Mouse (Mus musculus) left cerebral cortex, adult 2 months (tissue): Measurements from ENCODE around the gene Safb. TPM values are rescaled to one million over a fixed set of nuclear protein-coding genes. Genes with fewer than 3 reads are reported as not detected.

Experiments
- DNase-seq, 2 experiments: peaks; one replicate each; pipeline ENCODE4 v3.0.0; 2021 to 2022; ENCODE audit warnings: low spot score in 2 of 2, mixed read lengths in 1 of 2; ENCODE audit errors: extremely low spot score in 1 of 2
- H3K27ac ChIP-seq: fragments of 200-600 bp; 2 replicates; pipeline ENCODE4 v1.8.1; 2022
- H3K4me3 ChIP-seq: fragments of 200-600 bp; 2 replicates; pipeline ENCODE4 v1.8.1; 2022
- CTCF ChIP-seq: fragments of 200-600 bp; IDR thresholded peaks from 2 replicates; pipeline ENCODE4 v1.8.1; 2022; ENCODE audit warnings: antibody characterized with exemption, mild to moderate bottlenecking, moderate library complexity
- intact Hi-C: fragments of 180-260 bp; cut with DNase I; formaldehyde crosslinking; loops from one replicate; pipeline ENCODE4 v1.15.1; 2025
- total RNA-seq, 2 experiments: library from RNA; stranded (reverse); gene quantifications; 2 replicates each; pipeline ENCODE4 v1.2.3; 2021

Gene Safb
- total RNA-seq, 2 experiments from 2014 or later: 160 to 168 TPM

- H3K4me3 ChIP-seq: no peak overlapping the region
- no peak overlapping the region for H3K27ac ChIP-seq
- intact Hi-C loops: no loop called here
- TF ChIP-seq CTCF: no peak
- no peak for DNase-seq
These were observed 17.7 kb upstream of the Safb start for GRCm38 (mm10) chr17:56566918-56567317.

- Histone ChIP-seq H3K27ac (no peak overlapping the region), H3K4me3 (no peak overlapping the region)
- no peak for TF ChIP-seq CTCF
- intact Hi-C loops: no loop called here
- DNase-seq: no peak
These were observed 17.3 kb upstream of the Safb start for GRCm38 (mm10) chr17:56567370-56567769.

- TF ChIP-seq CTCF: no peak
- DNase-seq: no peak
- Histone ChIP-seq H3K27ac (no peak overlapping the region), H3K4me3 (no peak overlapping the region)
- intact Hi-C loops: no loop called here
These were observed 14.3 kb upstream of the Safb start for GRCm38 (mm10) chr17:56570287-56570686.

GRCm38 (mm10) chr17:56572154-56572553 lies 12.5 kb upstream of the Safb start:
- Histone ChIP-seq H3K4me3 (no peak overlapping the region), H3K27ac (no peak overlapping the region)
- no peak for DNase-seq
- intact Hi-C loops: no loop called here
- no peak for TF ChIP-seq CTCF

GRCm38 (mm10) chr17:56572939-56573338 lies 11.7 kb upstream of the Safb start:
- TF ChIP-seq CTCF: no peak
- no peak overlapping the region for H3K4me3 ChIP-seq
- DNase-seq: no peak
- intact Hi-C loops: no loop called here
- no peak overlapping the region for H3K27ac ChIP-seq

DNA sequence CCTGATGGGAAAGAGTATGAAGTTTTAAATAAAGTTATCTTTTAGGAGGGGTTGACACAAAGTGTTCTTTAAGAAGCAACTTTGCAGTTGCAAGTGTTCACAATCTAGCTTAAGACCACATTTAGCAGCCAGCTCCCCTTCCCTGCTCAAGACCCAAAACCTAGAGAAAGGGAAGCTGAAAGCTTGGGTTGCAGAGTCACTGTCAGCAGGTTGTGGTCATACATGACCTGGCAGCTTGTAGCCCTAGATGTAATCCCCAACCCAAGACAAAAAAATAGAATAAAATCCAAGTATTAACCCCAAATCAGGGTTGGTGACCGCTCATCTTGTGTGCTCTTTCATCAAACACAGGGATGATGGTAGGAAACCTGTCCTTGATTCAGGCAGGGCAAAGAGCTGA lies 1.6 kb upstream of the Safb start:
- no peak for TF ChIP-seq CTCF
- peak overlapping the region; percentile 94 for H3K4me3 ChIP-seq
- no peak for DNase-seq
- peak overlapping the region; percentile 99; the same call in 1 of the 2 replicates for H3K27ac ChIP-seq
- intact Hi-C loops: loop anchor here (5.0 kb wide), 1 partner anchor 84 kb away; no protein-coding TSS in a partner anchor

GRCm38 (mm10) chr17:56583611-56584256 lies 891 bp upstream of the Safb start:
- H3K4me3 ChIP-seq: peak overlapping the region; percentile 94
- TF ChIP-seq CTCF: no peak
- peak in 1 of 2 experiments; percentile 28 for DNase-seq
- H3K27ac ChIP-seq: peak overlapping the region; percentile 99
- intact Hi-C loops: loop anchor here (2.0 to 5.0 kb wide), 2 partner anchors 25 to 84 kb away; partner anchors contain the start of gene 2410015M20Rik

- TF ChIP-seq CTCF: no peak
- peak overlapping the region; percentile 92 for H3K4me3 ChIP-seq
- intact Hi-C loops: loop anchor here (2.0 kb wide), 1 partner anchor 24 kb away; the partner anchor contains the start of gene 2410015M20Rik
- peak overlapping the region; percentile 93 for H3K27ac ChIP-seq
- peak; percentile 45 to 49 for DNase-seq
These were observed 671 bp downstream of the Safb start for GRCm38 (mm10) chr17:56585171-56585821.

GRCm38 (mm10) chr17:56587773-56588172 lies 3.1 kb downstream of the Safb start:
- intact Hi-C loops: no loop called here
- DNase-seq: no peak
- no peak for TF ChIP-seq CTCF
- Histone ChIP-seq H3K27ac (no peak overlapping the region), H3K4me3 (no peak overlapping the region)

DNA sequence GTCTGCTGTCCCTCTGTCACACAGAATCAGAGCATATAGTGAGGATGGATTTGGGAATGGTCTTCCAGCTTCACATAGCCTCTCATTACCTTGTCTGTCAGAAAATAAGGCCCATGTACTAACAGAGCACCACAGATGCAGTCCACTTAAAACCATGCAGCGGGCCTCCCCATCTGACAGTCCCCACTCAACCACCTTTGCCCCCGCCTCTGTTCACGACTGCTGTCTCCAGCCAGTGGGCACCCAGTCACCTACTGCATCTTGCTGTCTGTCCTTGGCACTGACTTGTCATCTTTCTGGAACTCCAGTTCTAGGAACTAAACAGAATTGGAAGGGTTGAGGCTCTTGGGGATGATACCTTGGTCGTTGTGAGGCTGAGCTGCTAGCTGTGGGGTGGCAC lies 4.3 kb downstream of the Safb start:
- TF ChIP-seq CTCF: no peak
- no peak for DNase-seq
- intact Hi-C loops: no loop called here
- no peak overlapping the region for H3K27ac ChIP-seq
- H3K4me3 ChIP-seq: no peak overlapping the region

DNA sequence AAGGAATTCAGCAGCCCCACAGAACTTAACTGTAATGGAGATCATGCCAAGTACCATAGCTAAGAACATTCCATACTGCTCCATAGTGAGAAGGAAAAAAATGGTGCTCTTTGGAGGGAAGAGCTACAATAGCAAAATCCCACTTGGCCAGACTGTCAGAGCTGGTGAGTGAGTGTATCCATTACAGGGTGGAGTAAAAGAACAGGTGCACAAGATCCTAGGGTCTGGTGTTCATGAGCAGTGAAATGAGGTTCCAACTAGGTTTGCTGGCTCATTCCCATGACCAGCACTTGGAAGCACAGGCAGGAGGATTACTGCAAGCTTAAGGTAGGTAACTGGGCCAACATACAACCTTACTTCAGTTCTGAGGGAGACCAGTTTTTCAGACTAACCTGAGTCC lies 7.9 kb downstream of the Safb start:
- no peak for TF ChIP-seq CTCF
- intact Hi-C loops: no loop called here
- DNase-seq: no peak
- no peak overlapping the region for H3K4me3 ChIP-seq
- no peak overlapping the region for H3K27ac ChIP-seq

GRCm38 (mm10) chr17:56593527-56594271 lies 9.1 kb downstream of the Safb start:
- intact Hi-C loops: no loop called here
- no peak overlapping the region for H3K27ac ChIP-seq
- DNase-seq: no peak
- no peak for TF ChIP-seq CTCF
- H3K4me3 ChIP-seq: no peak overlapping the region
